Mouse (Mus musculus): ENCODE measurements around the gene Mast4.

Mast4 gene

DNA sequence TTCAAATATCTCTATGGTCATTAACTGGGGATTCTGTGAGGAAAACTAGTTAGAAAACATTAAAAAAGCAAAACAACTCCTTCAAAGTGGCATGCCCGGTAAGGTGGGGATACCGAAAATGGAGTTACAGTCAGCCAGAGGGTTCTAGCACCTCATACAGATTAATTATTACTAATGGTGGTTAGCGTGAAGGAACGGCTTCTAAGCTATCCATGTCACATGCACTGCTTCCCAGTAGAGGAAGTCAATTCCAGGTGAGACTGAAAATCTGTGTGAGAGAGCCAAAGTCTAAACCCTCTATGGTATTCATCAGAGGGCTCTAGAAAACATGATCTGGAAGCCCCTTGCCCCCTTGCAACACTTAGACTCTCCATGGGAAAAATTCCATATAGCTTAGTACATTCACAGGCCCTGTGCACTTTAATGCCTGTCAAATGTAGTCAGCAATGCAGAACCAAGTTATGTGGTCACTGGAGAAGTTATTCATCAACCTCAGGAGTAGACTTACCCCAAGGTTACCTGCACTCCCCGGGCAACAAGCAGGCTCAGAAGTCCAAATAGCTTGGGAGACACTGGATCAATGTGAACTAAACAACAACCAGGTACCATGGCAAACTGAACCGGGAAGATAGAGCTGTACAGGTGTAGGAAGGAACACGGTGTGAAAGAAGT, 96.1 kb downstream of the Mast4 start:
- DNase-seq (ENCODE audit: low spot score), result no peak

DNA sequence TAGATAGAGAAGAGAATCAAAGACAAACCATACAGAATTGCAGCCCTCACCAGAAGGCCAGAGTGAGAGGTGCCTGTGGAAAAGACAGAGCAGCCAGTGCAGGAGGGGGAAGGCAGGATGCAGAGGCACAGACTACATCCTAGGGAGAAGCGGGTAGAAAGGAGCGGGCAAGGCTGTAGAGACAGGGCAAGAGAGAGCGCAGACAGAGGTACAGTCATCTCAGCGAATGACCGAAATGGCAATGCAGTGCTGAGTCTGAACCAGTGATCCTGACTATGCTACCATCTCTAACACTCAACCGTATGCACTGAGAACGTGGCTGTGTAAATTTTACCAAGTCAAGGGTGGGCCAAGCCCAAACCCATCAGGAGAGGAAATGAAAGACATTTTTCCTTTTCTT, 102.1 kb downstream of the Mast4 start:
- DNase-seq (ENCODE audit: low spot score), result no peak

DNA sequence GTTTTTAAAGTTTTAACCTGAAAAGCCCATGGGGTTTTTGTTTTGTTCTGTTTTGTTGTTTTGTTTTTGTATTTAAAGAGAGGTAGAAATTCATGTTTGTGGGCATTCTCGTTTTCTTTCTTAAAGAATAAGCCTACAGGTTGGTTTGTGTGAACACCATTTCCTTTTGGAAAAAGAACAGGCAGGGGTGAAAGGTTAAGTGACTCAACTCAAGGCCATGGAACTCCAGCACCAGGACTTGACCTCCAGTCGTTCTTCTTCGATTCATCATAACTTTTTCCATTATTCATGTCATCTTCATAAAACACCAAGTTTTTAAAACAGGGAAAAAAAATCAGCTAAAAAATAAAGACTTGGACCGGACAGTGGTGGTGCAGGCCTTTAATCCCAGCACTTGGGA, 105.2 kb downstream of the Mast4 start:
- DNase-seq (ENCODE audit: low spot score), result no peak

DNA sequence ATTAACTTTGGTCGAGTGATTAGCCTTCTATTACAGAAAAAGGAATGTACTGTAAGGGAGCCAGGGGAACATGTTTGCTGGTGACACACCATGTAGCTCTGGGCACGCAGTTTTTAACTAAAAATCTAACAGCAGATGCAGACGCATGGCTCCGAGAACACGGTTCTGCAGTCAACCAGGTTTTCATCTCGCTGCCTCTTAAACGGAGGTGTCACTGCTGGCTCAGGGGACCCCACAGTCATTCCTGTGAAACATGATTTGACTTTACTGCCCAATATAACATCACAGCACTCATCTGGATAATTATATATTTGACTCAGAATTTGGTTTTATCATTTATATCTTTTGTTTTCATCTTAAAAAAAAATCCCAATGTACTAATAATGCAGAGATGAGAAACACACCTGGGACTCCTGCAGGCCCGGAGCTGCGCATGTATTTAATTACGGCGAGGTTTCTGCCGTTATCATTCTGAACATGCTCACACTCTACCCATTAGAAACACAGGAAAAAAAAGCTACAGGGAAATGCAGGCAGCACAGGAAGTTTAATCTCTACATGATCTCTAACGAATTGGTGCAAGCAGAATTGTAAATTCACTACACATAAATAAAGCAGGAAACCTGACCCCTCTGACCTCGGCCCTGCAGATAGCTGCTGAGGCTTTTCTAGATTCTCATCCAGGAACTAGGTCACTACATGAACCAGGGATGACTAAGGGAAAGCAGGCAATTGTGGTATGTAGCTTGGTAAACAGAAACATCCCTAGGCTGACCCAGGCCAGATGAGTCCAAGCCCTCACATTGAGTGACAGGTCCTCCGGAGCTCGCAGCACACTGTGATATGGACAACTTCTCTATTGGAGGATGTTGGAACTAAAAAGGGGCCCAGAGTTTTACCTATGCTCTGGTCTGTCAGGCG, 108.1 kb downstream of the Mast4 start:
- peak; percentile 31 for DNase-seq (ENCODE audit: low spot score)

DNA sequence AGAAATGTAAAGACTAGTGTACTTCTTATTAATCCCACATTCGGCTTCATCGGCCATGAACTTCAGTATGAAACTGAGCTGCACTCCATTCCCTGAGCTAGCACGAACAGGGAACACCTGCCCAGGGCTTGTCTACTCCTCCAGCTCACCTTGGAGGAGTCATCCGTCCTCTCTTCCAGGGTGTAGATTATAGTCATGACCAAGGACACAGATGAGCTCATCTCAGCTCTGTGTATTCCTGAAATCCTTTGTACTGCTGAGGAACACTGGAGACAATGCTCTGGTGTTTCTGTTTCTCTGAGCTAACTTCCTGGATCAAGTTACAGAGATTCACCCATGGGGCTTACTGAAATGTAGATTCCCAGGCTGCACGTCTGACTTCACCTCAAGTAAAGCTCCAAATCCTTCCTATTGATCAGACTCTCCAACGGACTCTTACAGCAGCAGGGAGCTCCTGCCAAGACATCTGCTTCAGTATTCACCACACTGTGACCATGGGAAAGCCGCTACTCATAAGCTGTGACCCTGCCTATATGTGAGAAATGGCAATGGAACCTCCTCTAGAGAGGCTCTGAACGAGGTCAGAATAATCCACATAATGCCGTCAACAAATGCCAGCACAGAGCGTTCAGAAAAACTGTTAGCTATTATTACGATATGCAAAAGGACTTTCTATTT, 108.9 kb downstream of the Mast4 start:
- peak; percentile 33 for DNase-seq (ENCODE audit: low spot score)

DNA sequence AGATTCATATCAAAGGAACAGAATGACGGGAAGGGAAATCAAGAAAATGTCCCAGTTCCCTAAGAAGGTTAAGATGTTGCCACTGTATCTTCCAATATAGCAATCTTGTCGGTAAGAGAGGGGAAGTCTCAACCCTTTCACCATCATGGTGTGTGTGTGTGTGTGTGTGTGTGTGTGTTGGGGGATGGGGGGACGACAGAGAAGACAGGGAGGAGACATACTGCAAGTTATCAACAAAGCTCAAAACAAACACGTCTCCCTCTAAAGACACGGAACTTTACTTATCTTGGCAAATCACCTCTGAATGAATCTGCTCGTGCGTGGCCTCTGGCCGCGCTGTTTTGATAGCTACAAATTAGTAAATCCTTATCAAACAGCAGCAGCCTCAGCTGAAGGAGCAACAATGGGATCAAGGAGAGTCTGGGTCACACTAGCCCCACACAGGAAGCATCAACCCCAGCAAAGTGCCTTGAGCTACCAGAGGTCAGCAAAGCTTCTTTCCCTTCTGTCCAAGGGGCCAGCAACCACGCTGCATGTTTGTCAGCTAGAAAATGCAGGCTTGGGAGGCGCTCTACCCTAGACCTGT, 113.7 kb downstream of the Mast4 start:
- DNase-seq (ENCODE audit: low spot score), result peak; percentile 15

DNA sequence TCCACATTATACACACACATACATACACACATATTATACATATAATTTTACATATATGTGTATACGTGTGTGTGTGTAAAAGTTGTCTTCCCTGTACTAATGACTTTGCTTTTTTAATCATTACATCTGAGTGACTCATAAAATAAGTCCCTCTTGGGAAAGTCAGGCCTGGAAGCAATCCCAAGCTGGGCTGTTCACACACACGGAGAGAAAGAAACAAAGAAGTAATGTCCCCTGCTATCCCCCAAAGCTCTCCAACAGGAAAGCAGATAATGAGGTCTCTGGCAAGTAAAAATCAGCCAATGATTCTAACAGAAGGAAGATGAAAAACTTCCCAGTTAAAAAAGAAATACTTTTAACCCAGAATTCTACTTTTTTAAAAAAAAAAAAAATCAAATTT, 114.3 kb downstream of the Mast4 start:
- DNase-seq (ENCODE audit: low spot score), result no peak

DNA sequence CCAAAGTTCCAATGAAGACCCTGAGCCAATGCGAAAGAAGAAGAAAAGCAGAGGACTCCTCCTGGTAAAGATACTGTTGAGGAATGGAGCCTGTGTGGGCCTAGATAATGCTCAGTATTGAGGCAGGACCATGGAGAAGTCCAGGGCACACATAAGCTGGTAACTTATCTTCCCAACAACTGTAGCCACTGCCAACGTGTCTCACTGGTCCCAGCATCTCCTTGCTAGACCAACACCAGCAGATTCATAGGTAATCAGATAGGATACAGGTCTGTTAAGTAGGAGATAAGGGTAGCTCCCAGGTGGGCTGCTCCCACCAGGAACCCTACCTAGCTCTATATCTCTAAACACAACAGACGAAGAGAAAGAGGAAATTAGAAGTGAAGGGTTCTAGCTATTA, 116.8 kb downstream of the Mast4 start:
- no peak for DNase-seq (ENCODE audit: low spot score)

DNA sequence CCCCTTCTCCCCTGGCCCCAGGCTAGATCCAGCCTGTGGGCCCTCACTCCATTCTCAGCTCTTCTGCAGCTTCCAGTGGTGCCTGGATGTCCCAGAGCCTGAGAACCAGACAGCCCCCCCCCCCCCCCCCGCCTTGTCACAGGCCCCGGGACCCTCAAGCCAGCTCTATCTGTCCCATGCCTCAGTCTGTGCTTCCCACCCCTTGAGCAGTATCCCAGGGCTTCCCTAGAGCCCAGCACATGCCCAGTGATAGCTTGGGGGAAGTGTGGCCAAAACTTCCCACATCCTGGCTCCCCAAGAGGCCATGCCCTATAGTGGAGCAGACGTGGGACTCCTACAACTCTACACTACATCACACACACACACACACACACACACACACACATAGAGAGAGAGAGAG, 119.8 kb downstream of the Mast4 start:
- DNase-seq (ENCODE audit: low spot score), result no peak

DNA sequence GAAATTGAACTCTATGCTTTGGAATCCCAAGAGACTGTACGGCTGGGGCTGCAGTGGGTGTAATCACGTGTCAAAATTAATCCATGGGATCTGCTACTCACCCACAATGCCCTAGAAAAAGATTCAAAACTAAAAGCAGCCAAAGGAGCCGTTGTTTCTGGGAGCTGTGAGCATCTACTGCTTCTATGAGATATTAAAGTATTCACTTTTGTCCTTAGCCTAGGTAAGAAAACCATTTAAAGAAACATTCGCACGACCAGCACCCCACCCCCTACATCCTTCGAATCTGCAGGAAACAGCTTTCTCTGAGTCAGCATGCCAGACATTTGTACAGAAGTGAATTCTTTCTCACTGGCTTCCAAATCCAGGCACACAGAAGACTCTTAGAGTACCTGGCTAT, 122.3 kb downstream of the Mast4 start:
- DNase-seq (ENCODE audit: low spot score), result no peak

DNA sequence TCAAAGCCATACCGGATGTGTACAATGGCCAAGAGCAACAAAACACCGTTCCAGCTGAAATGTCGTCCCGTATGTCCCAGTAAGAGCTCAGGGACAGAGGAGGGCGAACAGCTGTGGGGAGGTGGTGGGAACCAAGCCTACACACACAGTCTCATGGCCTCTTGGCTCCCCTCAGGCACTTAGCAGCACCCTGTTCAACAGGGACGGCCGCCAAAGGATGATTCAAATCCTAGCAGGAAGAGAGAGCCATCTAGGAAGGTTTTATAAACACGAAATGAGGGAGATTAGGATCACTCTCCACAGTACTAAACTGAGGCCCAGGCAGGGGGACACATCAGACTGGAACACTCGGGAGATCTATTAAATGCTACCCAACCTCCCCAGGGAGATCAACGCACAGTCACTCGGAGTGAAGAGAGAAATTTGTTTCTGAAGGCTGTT, 122.8 kb downstream of the Mast4 start:
- DNase-seq (ENCODE audit: low spot score), result no peak

DNA sequence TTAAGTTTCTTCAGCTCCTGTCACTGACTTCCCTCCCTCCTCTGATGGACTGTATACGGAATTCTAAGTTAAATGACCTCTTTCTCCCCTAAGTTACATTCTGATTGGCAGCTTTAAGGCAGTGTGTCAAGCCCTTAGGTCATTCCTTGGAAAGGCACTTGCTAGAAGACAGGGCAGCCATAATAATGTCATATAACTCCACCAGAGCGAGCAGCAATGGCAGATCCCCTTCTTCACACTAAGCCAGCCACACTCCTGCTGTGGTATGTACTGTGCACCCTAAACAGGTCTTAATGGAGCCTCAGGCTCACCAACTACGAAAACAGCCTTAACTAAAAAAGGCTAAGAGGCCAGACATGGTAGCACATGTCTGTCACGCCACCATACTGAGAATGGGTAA, 123.6 kb downstream of the Mast4 start:
- DNase-seq (ENCODE audit: low spot score), result no peak

DNA sequence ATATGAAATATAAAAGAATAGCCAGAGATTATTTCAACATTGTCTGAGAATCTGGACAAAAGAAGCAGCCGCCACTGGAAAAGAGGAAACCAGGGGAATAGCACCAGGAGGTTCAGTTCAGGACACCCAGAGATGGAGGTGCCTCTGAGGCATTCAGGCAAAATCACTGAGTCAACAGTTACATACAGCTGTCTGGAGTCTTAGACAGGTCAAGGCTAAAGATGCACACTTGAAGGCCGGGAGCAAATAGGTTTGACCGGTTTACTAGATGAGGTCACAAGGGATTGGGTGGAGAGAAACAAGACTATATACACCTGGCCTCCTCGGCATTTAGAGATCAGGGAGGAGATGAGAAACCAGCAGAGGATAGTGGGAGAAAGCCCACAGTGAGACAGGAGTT, 127.1 kb downstream of the Mast4 start:
- no peak for DNase-seq (ENCODE audit: low spot score)

DNA sequence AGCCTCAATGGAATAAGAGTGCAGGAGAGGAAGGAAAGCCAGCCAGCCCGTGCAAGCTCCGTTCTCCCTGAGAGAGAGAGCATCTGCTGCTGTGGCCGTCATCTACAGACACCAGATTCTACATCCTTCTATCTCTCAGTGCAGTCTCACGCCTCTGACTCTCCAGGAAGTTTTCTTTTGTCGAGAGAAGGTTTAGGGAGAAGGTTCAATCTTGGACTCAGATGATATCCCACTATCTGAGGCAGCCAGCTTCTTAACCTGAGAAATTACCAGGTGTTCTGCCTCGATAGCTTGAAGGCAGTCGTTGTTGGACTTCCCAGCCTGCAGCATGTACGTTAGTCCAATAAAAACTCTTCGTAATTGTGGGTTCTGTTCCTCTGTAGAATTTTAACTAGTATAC, 127.7 kb downstream of the Mast4 start:
- no peak for DNase-seq (ENCODE audit: low spot score)

DNA sequence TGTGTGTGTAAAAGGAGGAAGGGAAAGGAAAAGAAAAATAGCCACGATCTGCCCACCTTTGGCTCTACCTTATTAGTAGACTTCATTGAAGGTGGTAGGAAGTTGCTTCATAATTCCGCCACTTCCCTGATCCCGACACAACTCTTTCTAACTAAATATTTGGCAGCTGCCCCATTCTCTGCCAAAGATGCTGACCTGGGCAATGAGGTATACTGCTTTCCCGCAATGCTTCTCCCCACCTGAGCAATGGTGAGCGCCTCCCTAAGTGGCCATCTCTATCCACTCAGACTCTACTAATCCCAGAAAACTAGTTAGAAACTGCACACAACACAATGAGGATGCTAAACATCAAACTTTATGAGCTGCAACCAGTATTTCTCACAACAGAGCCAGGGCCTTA, 129.1 kb downstream of the Mast4 start:
- DNase-seq (ENCODE audit: low spot score), result no peak

DNA sequence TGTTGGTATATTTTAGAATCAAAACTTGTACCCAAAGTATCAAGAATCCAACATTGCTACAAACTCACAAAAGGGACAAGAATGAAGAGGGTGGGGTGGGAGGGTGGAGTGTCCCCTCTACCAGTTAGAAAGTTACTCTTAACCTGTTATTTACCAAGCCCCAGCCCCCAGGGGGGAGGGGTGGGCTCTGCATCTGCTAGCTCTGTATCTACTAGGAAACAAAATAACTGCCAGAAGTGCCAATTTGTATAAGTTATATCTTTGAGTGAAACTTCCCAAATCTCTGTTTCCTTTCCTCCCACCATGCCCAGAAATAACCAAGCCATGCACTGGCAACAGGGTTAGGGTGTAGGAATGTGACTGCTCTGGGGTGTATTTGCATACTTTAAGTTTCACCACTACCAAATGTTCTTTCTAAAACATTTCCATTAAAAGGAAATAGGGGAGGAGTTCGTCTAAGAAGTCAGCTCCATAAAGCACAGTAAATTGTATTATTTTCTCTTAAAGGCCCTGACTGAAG, 130.9 kb downstream of the Mast4 start:
- DNase-seq (ENCODE audit: low spot score), result no peak

DNA sequence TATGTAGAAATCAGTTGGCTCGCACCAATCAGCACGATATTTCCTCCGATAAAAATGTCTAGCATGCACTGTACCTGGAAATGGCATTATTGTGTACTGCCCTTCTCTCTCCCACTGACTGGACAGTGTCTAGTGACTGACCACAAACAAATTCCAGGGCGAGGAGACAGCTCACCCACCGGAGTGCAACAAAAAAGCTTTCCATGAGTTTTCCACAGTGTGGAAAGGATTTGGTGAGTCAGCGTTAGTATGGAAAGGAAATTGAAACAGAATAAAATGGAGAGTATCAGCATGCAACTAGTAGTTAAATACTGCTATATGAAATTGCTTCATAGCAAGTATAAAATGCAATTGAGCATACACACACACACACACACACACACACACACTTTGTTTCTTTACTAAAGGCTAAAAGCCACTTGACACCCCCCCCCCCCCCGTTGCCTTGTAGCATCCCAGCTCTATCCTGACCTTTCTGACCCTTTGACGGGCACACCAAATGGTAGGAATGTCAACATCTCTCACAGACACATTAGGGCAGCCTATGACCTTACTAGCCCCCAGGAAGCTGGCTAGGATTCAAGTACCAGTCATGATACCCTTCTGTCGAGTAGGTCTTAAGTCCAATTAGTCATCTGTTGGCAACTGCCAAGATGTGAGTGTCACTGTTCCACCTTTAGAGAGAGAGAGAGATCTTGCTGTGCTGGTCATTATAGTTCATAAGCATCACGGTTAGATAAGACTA, 133.1 kb downstream of the Mast4 start:
- DNase-seq (ENCODE audit: low spot score), result peak; percentile 60

DNA sequence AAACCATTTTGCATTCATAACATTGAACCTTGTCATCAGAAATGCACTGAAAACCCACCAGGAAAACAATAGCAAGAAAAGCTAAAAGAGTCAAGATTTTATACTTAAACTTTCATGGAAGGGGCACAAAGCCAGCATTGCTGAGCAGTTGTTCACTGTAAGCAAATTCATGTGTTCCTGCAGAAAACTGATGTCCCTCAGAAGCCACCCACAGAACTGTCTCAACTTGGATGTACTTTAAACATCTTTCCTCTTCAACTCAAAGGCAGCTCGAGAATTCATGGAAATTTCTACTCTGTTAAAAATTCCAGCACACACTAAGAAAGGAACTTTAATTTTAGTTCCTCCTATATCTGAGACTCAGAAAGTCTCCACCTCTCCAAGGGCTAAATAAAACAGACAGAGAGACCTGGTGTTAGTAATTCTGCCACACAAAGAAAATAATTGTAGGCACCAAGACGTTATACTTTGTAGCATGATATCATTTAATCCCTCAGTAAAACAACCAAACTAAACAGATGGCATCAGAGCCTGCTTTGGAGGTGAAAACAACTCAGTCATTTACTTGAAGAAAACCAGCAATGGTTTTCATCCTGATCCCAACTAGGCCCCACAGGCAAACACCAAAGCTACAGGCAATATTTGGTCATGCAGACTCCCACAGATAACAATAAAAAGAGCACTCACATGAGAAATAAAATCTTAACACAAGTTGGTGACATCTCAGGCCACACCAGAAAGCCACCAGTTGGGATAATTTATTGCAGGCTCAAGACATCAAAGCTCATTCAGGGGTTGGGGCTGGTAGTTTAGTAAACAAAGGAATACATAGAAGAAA, 134.3 kb downstream of the Mast4 start:
- no peak for DNase-seq (ENCODE audit: low spot score)

DNA sequence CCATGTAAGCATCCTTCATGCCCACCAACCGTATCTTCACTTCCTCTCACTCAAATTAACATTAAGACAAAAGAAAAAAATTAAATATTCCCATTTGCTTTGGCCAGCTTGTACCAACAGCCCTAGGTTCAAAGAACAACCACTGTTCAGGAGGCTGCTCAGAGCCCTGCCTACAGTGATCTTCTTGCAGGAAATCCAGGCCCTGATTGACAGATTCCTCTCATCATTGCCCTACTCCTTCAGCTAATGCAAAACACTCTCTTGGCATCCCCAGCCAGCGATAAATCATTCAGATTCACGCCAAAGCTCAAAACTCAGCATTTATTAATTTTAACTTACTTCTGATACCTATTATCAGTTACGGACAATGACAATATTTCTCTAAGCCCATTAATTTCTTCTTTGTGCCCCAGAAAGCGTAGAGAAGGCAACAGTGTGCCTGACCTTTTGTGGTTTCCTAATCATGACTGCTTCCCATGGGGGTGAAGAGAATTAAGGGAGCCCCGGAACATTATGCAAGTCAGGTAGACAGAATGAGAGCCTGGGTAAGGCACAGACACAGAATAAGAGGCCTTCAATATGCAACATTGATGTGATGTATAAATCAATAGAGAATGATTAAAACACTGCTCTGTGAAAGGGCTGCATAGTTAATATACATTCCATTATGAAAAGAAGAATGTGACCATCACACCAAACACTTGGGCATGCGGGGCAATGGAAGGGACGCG, 135.9 kb downstream of the Mast4 start:
- no peak for DNase-seq (ENCODE audit: low spot score)

DNA sequence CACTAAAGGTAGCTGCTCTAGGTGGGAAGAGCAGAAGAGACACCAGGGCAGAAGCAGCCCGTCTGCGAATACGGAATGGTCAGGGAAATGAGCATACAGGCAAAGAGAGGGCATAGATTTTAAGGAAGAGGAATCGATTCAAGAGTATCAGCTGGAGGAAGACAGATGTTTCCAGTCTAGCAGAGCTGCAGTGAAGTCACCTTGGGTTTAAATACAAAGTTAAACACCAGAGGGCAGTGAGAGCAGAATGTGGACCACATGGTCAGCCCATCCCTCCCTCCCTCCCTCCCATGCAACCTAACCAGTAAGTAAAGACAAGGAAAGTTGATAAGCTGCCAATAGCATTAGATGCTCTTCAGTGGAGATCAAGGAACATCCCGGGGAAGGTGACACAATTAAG, 138.0 kb downstream of the Mast4 start:
- peak; percentile 35 for DNase-seq (ENCODE audit: low spot score)

All from embryo, embryonic 10 days (tissue).